Mouse (Mus musculus): ENCODE results near the gene Adgrg6.

GRCm38 (mm10) chr10:14440860-14441579, 104.4 kb downstream of the Adgrg6 start:
- TF ChIP-seq POLR2A (IDR thresholded peaks at IDR 0.05; ENCODE audit: borderline replicate concordance, control insufficient read depth, low read depth, low read length) = no peak
- TF ChIP-seq CTCF (IDR thresholded peaks at IDR 0.05; ENCODE audit: control insufficient read depth, insufficient read depth, low read length) = no peak
